Mouse (Mus musculus): Measurements from ENCODE around the gene Mlxip. TPM values are rescaled to one million over a fixed set of nuclear protein-coding genes. Genes with fewer than 3 reads are reported as not detected.

The Mlxip gene
- polyA plus RNA-seq, 2 experiments: 2.5 to 3.7 TPM

- Histone ChIP-seq H3K27ac (no peak overlapping the region), H3K27me3 (ENCODE audit: control insufficient read depth, insufficient read depth, low read length) (no peaks in the 10 kb centered on the region), H3K4me1 (replicated peaks; ENCODE audit: control insufficient read depth in 2 of 2, insufficient read depth in 2 of 2, low read length in 1 of 2) (no peaks in the 10 kb centered on the region), H3K9me3 (ENCODE audit: control insufficient read depth, low read length) (no peaks in the 10 kb centered on the region), H3K4me2 (ENCODE audit: low read depth) (no peak overlapping the region), H3K36me3 (replicated peaks; ENCODE audit: control insufficient read depth, insufficient read depth, low read depth) (peaks cover 2% of the 10 kb centered on the region; the same call in 1 of the 2 replicates), H3K4me3 (ENCODE audit: insufficient read depth in 1 of 2, low read depth in 2 of 2, low read length in 2 of 2) (no peak overlapping the region), H3K9ac (replicated peaks) (no peak overlapping the region)
- DNase-seq (ENCODE audit: low read depth in 3 of 3, low spot score in 3 of 3) (no peak), ATAC-seq (ENCODE audit: insufficient read depth) (no peak)
- TF ChIP-seq EP300 (IDR thresholded peaks at IDR 0.05; ENCODE audit: low read depth) (no peak), CTCF (IDR thresholded peaks at IDR 0.05; ENCODE audit: low read depth) (no peak)
- WGBS (ENCODE audit: insufficient replicate concordance): 75% methylated on average over 5 of the region's 5 CpGs
These were observed 50.3 kb downstream of the Mlxip start for GRCm38 (mm10) chr5:123444849-123445334.

DNA sequence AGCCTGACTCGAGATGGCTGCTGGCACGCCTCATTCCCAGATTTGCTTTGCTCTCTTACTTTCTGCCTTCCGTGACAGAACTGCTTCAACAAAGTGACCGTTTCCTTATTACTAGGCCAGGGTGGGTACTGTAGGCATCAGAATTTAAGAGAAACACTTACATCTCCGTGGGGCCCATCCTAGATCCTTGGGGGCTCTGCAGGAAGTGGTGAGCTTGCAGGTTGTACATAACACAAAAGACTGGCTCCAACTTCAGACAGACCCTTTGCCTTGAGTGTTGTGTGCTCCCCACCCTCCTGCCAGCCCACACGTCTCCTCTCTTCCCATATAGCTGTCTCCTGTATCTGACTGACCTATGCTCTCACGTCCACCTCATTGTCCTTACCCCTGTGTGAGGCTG lies 57.3 kb downstream of the Mlxip start:
- DNase-seq (ENCODE audit: low read depth in 3 of 3, low spot score in 3 of 3) (no peak), ATAC-seq (ENCODE audit: insufficient read depth) (no peak)
- H3K9me3 ChIP-seq (ENCODE audit: control insufficient read depth, low read length): no peaks in the 10 kb centered on the region
- H3K4me2 ChIP-seq (ENCODE audit: low read depth): no peak overlapping the region
- H3K36me3 ChIP-seq (replicated peaks; ENCODE audit: control insufficient read depth, insufficient read depth, low read depth): peaks cover 2% of the 10 kb centered on the region; the same call in 1 of the 2 replicates
- H3K27me3 ChIP-seq (ENCODE audit: control insufficient read depth, insufficient read depth, low read length): no peaks in the 10 kb centered on the region
- H3K4me3 ChIP-seq (ENCODE audit: insufficient read depth in 1 of 2, low read depth in 2 of 2, low read length in 2 of 2): no peak overlapping the region
- TF ChIP-seq EP300 (IDR thresholded peaks at IDR 0.05; ENCODE audit: low read depth): no peak
- no peak overlapping the region for H3K9ac ChIP-seq (replicated peaks)
- no peaks in the 10 kb centered on the region for H3K4me1 ChIP-seq (replicated peaks; ENCODE audit: control insufficient read depth in 2 of 2, insufficient read depth in 2 of 2, low read length in 1 of 2)
- no peak overlapping the region for H3K27ac ChIP-seq
- 68% methylated on average over 7 of the region's 7 CpGs for WGBS (ENCODE audit: insufficient replicate concordance)

GRCm38 (mm10) chr5:123461420-123461819 lies 66.8 kb downstream of the Mlxip start:
- no peak overlapping the region for H3K27ac ChIP-seq
- ATAC-seq (ENCODE audit: insufficient read depth) (no peak), DNase-seq (ENCODE audit: low read depth in 3 of 3, low spot score in 3 of 3) (no peak)
- H3K9me3 ChIP-seq (ENCODE audit: control insufficient read depth, low read length): no peaks in the 10 kb centered on the region
- H3K9ac ChIP-seq (replicated peaks): no peak overlapping the region
- H3K27me3 ChIP-seq (ENCODE audit: control insufficient read depth, insufficient read depth, low read length): no peaks in the 10 kb centered on the region
- TF ChIP-seq EP300 (IDR thresholded peaks at IDR 0.05; ENCODE audit: low read depth) (no peak), CTCF (IDR thresholded peaks at IDR 0.05; ENCODE audit: low read depth) (no peak)
- no peaks in the 10 kb centered on the region for H3K4me1 ChIP-seq (replicated peaks; ENCODE audit: control insufficient read depth in 2 of 2, insufficient read depth in 2 of 2, low read length in 1 of 2)
- no peak overlapping the region for H3K4me3 ChIP-seq (ENCODE audit: insufficient read depth in 1 of 2, low read depth in 2 of 2, low read length in 2 of 2)
- H3K36me3 ChIP-seq (replicated peaks; ENCODE audit: control insufficient read depth, insufficient read depth, low read depth): no peaks in the 10 kb centered on the region
- 42% methylated on average over 5 of the region's 5 CpGs for WGBS (ENCODE audit: insufficient replicate concordance)
- H3K4me2 ChIP-seq (ENCODE audit: low read depth): no peak overlapping the region

GRCm38 (mm10) chr5:123464638-123465037 lies 70.0 kb downstream of the Mlxip start:
- Histone ChIP-seq H3K9ac (replicated peaks) (no peak overlapping the region), H3K36me3 (replicated peaks; ENCODE audit: control insufficient read depth, insufficient read depth, low read depth) (no peaks in the 10 kb centered on the region), H3K4me3 (ENCODE audit: insufficient read depth in 1 of 2, low read depth in 2 of 2, low read length in 2 of 2) (no peak overlapping the region), H3K9me3 (ENCODE audit: control insufficient read depth, low read length) (no peaks in the 10 kb centered on the region), H3K4me1 (replicated peaks; ENCODE audit: control insufficient read depth in 2 of 2, insufficient read depth in 2 of 2, low read length in 1 of 2) (no peaks in the 10 kb centered on the region), H3K27me3 (ENCODE audit: control insufficient read depth, insufficient read depth, low read length) (no peaks in the 10 kb centered on the region), H3K4me2 (ENCODE audit: low read depth) (no peak overlapping the region), H3K27ac (no peak overlapping the region)
- TF ChIP-seq EP300 (IDR thresholded peaks at IDR 0.05; ENCODE audit: low read depth): no peak
- TF ChIP-seq CTCF (IDR thresholded peaks at IDR 0.05; ENCODE audit: low read depth): no peak
- DNase-seq (ENCODE audit: low read depth in 3 of 3, low spot score in 3 of 3): no peak
- 53% methylated on average over 1 of the region's 1 CpGs for WGBS (ENCODE audit: insufficient replicate concordance)
- ATAC-seq (ENCODE audit: insufficient read depth): no peak

- Histone ChIP-seq H3K36me3 (replicated peaks; ENCODE audit: control insufficient read depth, insufficient read depth, low read depth) (no peaks in the 10 kb centered on the region), H3K27me3 (ENCODE audit: control insufficient read depth, insufficient read depth, low read length) (no peaks in the 10 kb centered on the region; the same call in 1 of the 2 replicates), H3K4me2 (ENCODE audit: low read depth) (peak overlapping the region; percentile 20; the same call in 1 of the 2 replicates), H3K9me3 (ENCODE audit: control insufficient read depth, low read length) (no peaks in the 10 kb centered on the region), H3K4me1 (replicated peaks; ENCODE audit: control insufficient read depth in 2 of 2, insufficient read depth in 2 of 2, low read length in 1 of 2) (no peaks in the 10 kb centered on the region), H3K9ac (replicated peaks) (no peak overlapping the region), H3K4me3 (ENCODE audit: insufficient read depth in 1 of 2, low read depth in 2 of 2, low read length in 2 of 2) (peak overlapping the region in 1 of 2 experiments; percentile 17; a peak in 1 of 4 replicates), H3K27ac (no peak overlapping the region)
- no peak for ATAC-seq (ENCODE audit: insufficient read depth)
- no peak for TF ChIP-seq EP300 (IDR thresholded peaks at IDR 0.05; ENCODE audit: low read depth)
- TF ChIP-seq CTCF (IDR thresholded peaks at IDR 0.05; ENCODE audit: low read depth): no peak
- 2% methylated on average over 10 of the region's 10 CpGs for WGBS (ENCODE audit: insufficient replicate concordance)
- no peak for DNase-seq (ENCODE audit: low read depth in 3 of 3, low spot score in 3 of 3)
These were observed 76.3 kb downstream of the Mlxip start for GRCm38 (mm10) chr5:123470784-123471400.
